Mouse (Mus musculus): ENCODE results near the gene Was.
"Not testable (repeated sequence)": the region's sequence is repeated elsewhere in the genome, so short reads cannot be mapped to it uniquely, and the experiment has no call there.

The Was gene

GRCm38 (mm10) chrX:8090346-8090953, at the start of gene Was:
Gene Was, minus strand, starts transcription at chrX:8090498.
- DNase-seq = no peak

- DNase-seq = no peak
These were observed 49.2 kb upstream of the Was start for GRCm38 (mm10) chrX:8139480-8139879.

- no peak for DNase-seq
These were observed 45.6 kb upstream of the Was start for GRCm38 (mm10) chrX:8135886-8136285.

GRCm38 (mm10) chrX:8132017-8132976, 42.0 kb upstream of the Was start, which contains the start of gene Wdr13:
Gene Wdr13, minus strand, starts transcription at chrX:8132892.
- peak; percentile 88 for DNase-seq

GRCm38 (mm10) chrX:8131393-8131792, 41.1 kb upstream of the Was start:
- no peak for DNase-seq

GRCm38 (mm10) chrX:8125235-8125634, 34.9 kb upstream of the Was start:
- DNase-seq = no peak

- no peak for DNase-seq
These were observed 33.6 kb upstream of the Was start for GRCm38 (mm10) chrX:8123821-8124470.

- DNase-seq = no peak
These were observed 27.0 kb upstream of the Was start for GRCm38 (mm10) chrX:8117264-8117663.

- DNase-seq = no peak
These were observed 25.0 kb upstream of the Was start for GRCm38 (mm10) chrX:8115275-8115674.

GRCm38 (mm10) chrX:8105019-8105418, 14.7 kb upstream of the Was start:
- DNase-seq = no peak

GRCm38 (mm10) chrX:8102213-8102668, 11.9 kb upstream of the Was start:
- DNase-seq = no peak

- no peak for DNase-seq
These were observed 10.7 kb upstream of the Was start for GRCm38 (mm10) chrX:8101017-8101416.

GRCm38 (mm10) chrX:8099435-8099834, 9.1 kb upstream of the Was start:
- no peak for DNase-seq

GRCm38 (mm10) chrX:8096787-8097242, 6.5 kb upstream of the Was start:
- peak; percentile 94 for DNase-seq

- peak; percentile 88 for DNase-seq
These were observed 5.9 kb upstream of the Was start for GRCm38 (mm10) chrX:8096068-8096786.

- no peak for DNase-seq
These were observed 5.2 kb upstream of the Was start for GRCm38 (mm10) chrX:8095546-8095945.

- DNase-seq = not testable (repeated sequence)
These were observed 653 bp upstream of the Was start for GRCm38 (mm10) chrX:8090954-8091347.

- DNase-seq = no peak
These were observed 552 bp downstream of the Was start for GRCm38 (mm10) chrX:8089746-8090145.

- no peak for DNase-seq
These were observed 4.7 kb downstream of the Was start for GRCm38 (mm10) chrX:8085611-8086010.

- no peak for DNase-seq
These were observed 5.5 kb downstream of the Was start for GRCm38 (mm10) chrX:8084771-8085259.

- DNase-seq = no peak
These were observed 15.2 kb downstream of the Was start for GRCm38 (mm10) chrX:8075104-8075503.

- DNase-seq = peak; percentile 89
These were observed 15.8 kb downstream of the Was start, which contains the start of gene Suv39h1 for GRCm38 (mm10) chrX:8074430-8075014. Gene Suv39h1, minus strand, starts transcription at chrX:8074760.

All from kidney, adult 18-20 months (tissue).